Comparison of ENCODE assay signal across 8 mouse cellular contexts in genomic region chr4:115785511-115786034, GRCm38 (mm10). TPM values are rescaled to one million over a fixed set of nuclear protein-coding genes. Genes with fewer than 3 reads are reported as not detected.
DNase-seq lines count a peak whose midpoint lies in the region; ATAC-seq and TF ChIP-seq lines count a peak whose summit lies in the region.

No protein-coding gene starts in this region.

- peak; percentile 12; the same call in 1 of the 2 replicates for ATAC-seq in lung, embryonic 14.5 days (ENCODE audit: insufficient read depth)
- no peak for ATAC-seq in hindbrain, postnatal 0 days
- ATAC-seq in midbrain, embryonic 16.5 days, result peak; percentile 23; the same call in 1 of the 2 replicates

- WGBS in lung, embryonic 14.5 days, result 40% methylated on average over 7 of the region's 7 CpGs
- 57% methylated on average over 7 of the region's 7 CpGs for WGBS in hindbrain, postnatal 0 days
- 59% methylated on average over 7 of the region's 7 CpGs for WGBS in midbrain, embryonic 16.5 days

- no peaks in the 10 kb centered on the region for H3K27me3 ChIP-seq in lung, embryonic 14.5 days (ENCODE audit: insufficient read depth, low read length)
- H3K27me3 ChIP-seq in hindbrain, postnatal 0 days (ENCODE audit: insufficient read depth, low read length), result no peaks in the 10 kb centered on the region
- no peaks in the 10 kb centered on the region for H3K27me3 ChIP-seq in midbrain, embryonic 16.5 days (ENCODE audit: control insufficient read depth, insufficient read depth, low read depth, low read length)

- no peak for DNase-seq in lung, embryonic 14.5 days
- no peak for DNase-seq in lung, postnatal 25 days (ENCODE audit: low spot score)
- DNase-seq in c-Kit-positive CD71-positive TER-119-positive erythroid progenitor cells, embryonic 14.5 days (ENCODE audit: low spot score), result peak; percentile 31
- DNase-seq in hindbrain, postnatal 0 days (ENCODE audit: low spot score), result no peak
- no peak for DNase-seq in ovary, postnatal 10 days (ENCODE audit: low spot score)
- DNase-seq in left cerebral cortex, postnatal 14 days (ENCODE audit: low spot score in 2 of 2), result no peak
- no peak for DNase-seq in urinary bladder, postnatal 4 days (ENCODE audit: low spot score in 2 of 2)

- intact Hi-C loops in left cerebral cortex, postnatal 14 days (cut with DNase I), result no loop called here

- no peak overlapping the region for H3K27ac ChIP-seq in lung, embryonic 14.5 days (ENCODE audit: low read depth)
- peak overlapping the region; percentile 76; the same call in 1 of the 2 replicates for H3K27ac ChIP-seq in hindbrain, postnatal 0 days
- no peak overlapping the region for H3K27ac ChIP-seq in midbrain, embryonic 16.5 days (ENCODE audit: low read length)

- 0 out of 2 replicates have a peak, but pooled peaks cover 3% of the 10 kb centered on the region for H3K4me1 ChIP-seq in lung, embryonic 14.5 days (ENCODE audit: insufficient read depth)
- peaks cover 8% of the 10 kb centered on the region; the same call in 1 of the 2 replicates for H3K4me1 ChIP-seq in hindbrain, postnatal 0 days (ENCODE audit: insufficient read depth, low read length)
- H3K4me1 ChIP-seq in midbrain, embryonic 16.5 days (ENCODE audit: control insufficient read depth, insufficient read depth, low read length), result peaks cover 14% of the 10 kb centered on the region

- H3K4me2 ChIP-seq in lung, embryonic 14.5 days, result peak overlapping the region; percentile 70
- H3K4me2 ChIP-seq in hindbrain, postnatal 0 days (ENCODE audit: low read depth, low read length), result peak overlapping the region; percentile 71
- peak overlapping the region; percentile 60 for H3K4me2 ChIP-seq in midbrain, embryonic 16.5 days (ENCODE audit: low read length)

- no peak for TF ChIP-seq CTCF in lung, embryonic 14.5 days (IDR thresholded peaks at IDR 0.05; ENCODE audit: low read depth)
- TF ChIP-seq CTCF in hindbrain, postnatal 0 days (IDR thresholded peaks at IDR 0.05; ENCODE audit: low read depth), result no peak

- peaks cover 19% of the 10 kb centered on the region for H3K36me3 ChIP-seq in lung, embryonic 14.5 days (ENCODE audit: insufficient read depth)
- H3K36me3 ChIP-seq in hindbrain, postnatal 0 days (ENCODE audit: insufficient read depth, low read length), result peaks cover 7% of the 10 kb centered on the region; the same call in 1 of the 2 replicates
- peaks cover 3% of the 10 kb centered on the region; the same call in 1 of the 2 replicates for H3K36me3 ChIP-seq in midbrain, embryonic 16.5 days (ENCODE audit: control insufficient read depth, insufficient read depth, low read length)

- peak overlapping the region; percentile 81 for H3K9ac ChIP-seq in lung, embryonic 14.5 days
- H3K9ac ChIP-seq in hindbrain, postnatal 0 days (replicated peaks; ENCODE audit: low read length), result peak overlapping the region; percentile 79
- H3K9ac ChIP-seq in midbrain, embryonic 16.5 days (ENCODE audit: low read depth, low read length), result peak overlapping the region; percentile 76

- peak overlapping the region; percentile 71 for H3K4me3 ChIP-seq in lung, embryonic 14.5 days (ENCODE audit: low read depth, low read length)
- H3K4me3 ChIP-seq in hindbrain, postnatal 0 days (ENCODE audit: low read length), result peak overlapping the region; percentile 77
- peak overlapping the region; percentile 73 for H3K4me3 ChIP-seq in midbrain, embryonic 16.5 days (ENCODE audit: low read depth, low read length)

- H3K9me3 ChIP-seq in lung, embryonic 14.5 days (ENCODE audit: low read depth, low read length), result no peaks in the 10 kb centered on the region
- H3K9me3 ChIP-seq in hindbrain, postnatal 0 days (ENCODE audit: low read length), result no peaks in the 10 kb centered on the region
- H3K9me3 ChIP-seq in midbrain, embryonic 16.5 days (replicated peaks; ENCODE audit: control insufficient read depth, low read length, poor library complexity, severe bottlenecking), result no peaks in the 10 kb centered on the region

RNA-seq across cellular contexts. Expression of gene Atpaf1, which starts 1.0 kb away (rescaled TPM):
- 55.6 and 61.4 TPM in 2 replicates for polyA plus RNA-seq in lung, embryonic 14.5 days (2014; fragmentation: Nextera tagmentation; extraction: Ambion mirVana)
- total RNA-seq in hindbrain, postnatal 0 days (2014; rRNA removed), result 20.0 and 28.1 TPM in 2 replicates
- 43.5 and 49.9 TPM in 2 replicates for polyA plus RNA-seq in hindbrain, postnatal 0 days (2015; fragmentation: Nextera tagmentation; extraction: Ambion mirVana)
- polyA plus RNA-seq in midbrain, embryonic 16.5 days (2015; fragmentation: Nextera tagmentation; extraction: Ambion mirVana), result 37.1 and 38.6 TPM in 2 replicates
- total RNA-seq in left cerebral cortex, postnatal 14 days (2021), result 10 to 100 TPM; 39.2 to 42.3 TPM

RNA-seq across cellular contexts. Expression of gene Tex38, which starts 4.8 kb away (rescaled TPM):
- not detected in 2 replicates for polyA plus RNA-seq in lung, embryonic 14.5 days (2014; fragmentation: Nextera tagmentation; extraction: Ambion mirVana)
- not detected in 2 replicates for total RNA-seq in hindbrain, postnatal 0 days (2014; rRNA removed)
- polyA plus RNA-seq in hindbrain, postnatal 0 days (2015; fragmentation: Nextera tagmentation; extraction: Ambion mirVana), result 0.74 and 0.77 TPM in 2 replicates
- polyA plus RNA-seq in midbrain, embryonic 16.5 days (2015; fragmentation: Nextera tagmentation; extraction: Ambion mirVana), result 0.46 and 0.72 TPM in 2 replicates
- under 1 TPM; 0.46 to 0.59 TPM for total RNA-seq in left cerebral cortex, postnatal 14 days (2021)

RNA-seq across cellular contexts. Expression of gene Mob3c, which starts 42.3 kb away (rescaled TPM):
- 9.6 and 11.5 TPM in 2 replicates for polyA plus RNA-seq in lung, embryonic 14.5 days (2014; fragmentation: Nextera tagmentation; extraction: Ambion mirVana)
- 2.9 and 4.4 TPM in 2 replicates for total RNA-seq in hindbrain, postnatal 0 days (2014; rRNA removed)
- polyA plus RNA-seq in hindbrain, postnatal 0 days (2015; fragmentation: Nextera tagmentation; extraction: Ambion mirVana), result 4.1 and 4.3 TPM in 2 replicates
- polyA plus RNA-seq in midbrain, embryonic 16.5 days (2015; fragmentation: Nextera tagmentation; extraction: Ambion mirVana), result 5.0 and 6.2 TPM in 2 replicates
- 1 to 10 TPM; 3.1 TPM for total RNA-seq in left cerebral cortex, postnatal 14 days (2021)

RNA-seq across cellular contexts. Expression of gene Efcab14, which starts 48.0 kb away (rescaled TPM):
- 48.8 and 53.7 TPM in 2 replicates for polyA plus RNA-seq in lung, embryonic 14.5 days (2014; fragmentation: Nextera tagmentation; extraction: Ambion mirVana)
- 17.1 and 20.5 TPM in 2 replicates for total RNA-seq in hindbrain, postnatal 0 days (2014; rRNA removed)
- polyA plus RNA-seq in hindbrain, postnatal 0 days (2015; fragmentation: Nextera tagmentation; extraction: Ambion mirVana), result 17.0 and 17.9 TPM in 2 replicates
- polyA plus RNA-seq in midbrain, embryonic 16.5 days (2015; fragmentation: Nextera tagmentation; extraction: Ambion mirVana), result 17.3 and 17.6 TPM in 2 replicates
- 10 to 100 TPM; 44.1 to 45.9 TPM for total RNA-seq in left cerebral cortex, postnatal 14 days (2021)

RNA-seq across cellular contexts. Expression of gene Mknk1, which starts 53.4 kb away (rescaled TPM):
- 19.4 and 19.8 TPM in 2 replicates for polyA plus RNA-seq in lung, embryonic 14.5 days (2014; fragmentation: Nextera tagmentation; extraction: Ambion mirVana)
- 18.4 and 23.2 TPM in 2 replicates for total RNA-seq in hindbrain, postnatal 0 days (2014; rRNA removed)
- 22.0 and 24.5 TPM in 2 replicates for polyA plus RNA-seq in hindbrain, postnatal 0 days (2015; fragmentation: Nextera tagmentation; extraction: Ambion mirVana)
- 22.3 and 24.5 TPM in 2 replicates for polyA plus RNA-seq in midbrain, embryonic 16.5 days (2015; fragmentation: Nextera tagmentation; extraction: Ambion mirVana)
- 10 to 100 TPM; 40.0 to 45.7 TPM for total RNA-seq in left cerebral cortex, postnatal 14 days (2021)
